Mouse (Mus musculus) C2C12 (cell line): ENCODE results near the gene Auts2.
"Not testable (repeated sequence)": the region's sequence is repeated elsewhere in the genome, so short reads cannot be mapped to it uniquely, and the experiment has no call there.

Experiments used
- CEBPB ChIP-seq: IDR thresholded peaks from one replicate; pipeline ENCODE4 v1.6.1; 2011; ENCODE audit warnings: low read depth, mild to moderate bottlenecking, control low read depth, moderate library complexity
- CTCF ChIP-seq: IDR thresholded peaks from one replicate; pipeline ENCODE4 v1.5.1; 2011; ENCODE audit not compliant: control insufficient read depth, insufficient read depth, insufficient read length
- FOSL1 ChIP-seq: IDR thresholded peaks from one replicate; pipeline ENCODE4 v1.8.0; 2011; ENCODE audit warnings: mild to moderate bottlenecking, low read length; ENCODE audit not compliant: poor library complexity, insufficient read depth, severe bottlenecking
- MAX ChIP-seq: IDR thresholded peaks from one replicate; pipeline ENCODE4 v1.6.1; 2011; ENCODE audit warnings: mild to moderate bottlenecking, control low read depth
- MYOD1 ChIP-seq: IDR thresholded peaks from one replicate; pipeline ENCODE4 v1.6.1; 2011; ENCODE audit warnings: low read depth; ENCODE audit not compliant: control insufficient read depth, insufficient read length
- MYOG ChIP-seq: IDR thresholded peaks from one replicate; pipeline ENCODE4 v1.6.1; 2011; ENCODE audit not compliant: control insufficient read depth, insufficient read length; ENCODE audit errors: extremely low read depth
- USF1 ChIP-seq: IDR thresholded peaks from one replicate; pipeline ENCODE4 v1.6.1; 2011; ENCODE audit warnings: low read depth, mild to moderate bottlenecking, control low read depth, moderate library complexity

DNA sequence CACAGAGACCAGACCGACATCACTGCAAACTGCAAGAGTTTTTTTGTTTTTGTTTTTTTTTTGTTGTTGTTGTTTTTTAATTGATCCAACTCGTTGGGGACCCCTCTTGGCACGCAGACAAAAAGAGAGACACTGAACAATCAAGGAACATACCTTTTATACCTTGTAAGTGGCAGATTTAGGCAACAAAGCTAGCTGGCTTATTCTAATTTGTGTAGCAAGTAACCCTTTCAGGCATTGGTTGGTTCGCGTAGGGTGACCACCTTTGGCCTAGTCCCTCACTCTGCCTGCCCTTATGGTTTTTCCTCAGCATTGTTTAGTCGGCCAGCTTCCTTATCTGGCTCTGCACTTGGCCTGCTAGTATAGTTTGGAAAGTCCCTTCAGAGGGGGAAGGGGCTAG, 17.6 kb upstream of the Auts2 start:
- not testable (repeated sequence) for TF ChIP-seq CTCF, CEBPB, MAX, MYOG, FOSL1, USF1, MYOD1
